In genomic region chr7:124591369-124591768, GRCm38 (mm10) we compare ENCODE assay signal across 27 mouse cellular contexts.
DNase-seq lines count a peak whose midpoint lies in the region; ATAC-seq and TF ChIP-seq lines count a peak whose summit lies in the region.
"Had no signal": no experiment of that assay in that cellular context is flagged by ENCODE, and none has a peak within 500 bp of the region (broad histone marks: within the 10 kb centered on the region; RNA-seq: fewer than 3 reads in every experiment).

No protein-coding gene starts in this region.

- DNase-seq in forebrain, embryonic 14.5 days (ENCODE audit: low spot score): peak; percentile 63
- peak; percentile 2 for DNase-seq in heart, adult 11 months
- DNase-seq in heart, adult 8-10 months (ENCODE audit: low spot score): no peak
- DNase-seq in midbrain, embryonic 14.5 days: peak; percentile 29
- no peak for DNase-seq in midbrain, embryonic 10.5 days (ENCODE audit: low spot score)
- peak; percentile 78 for DNase-seq in brain, embryonic 14.5 days (ENCODE audit: low read depth)
- DNase-seq: adrenal gland, postnatal 10 days; adrenal gland, postnatal 36 days; B cell, adult 2 months; cerebellum, adult 11 months; cerebellum, adult 2 months; cerebellum, adult 9-11 months; cerebellum, postnatal 25 days; gastrocnemius, postnatal 10 days; heart, adult 18-20 months; heart, postnatal 14 days; heart, postnatal 4 days; kidney, adult 2 months had no signal

- no peak overlapping the region for H3K27ac ChIP-seq in forebrain, embryonic 14.5 days (ENCODE audit: low read depth, low read length)
- no peak overlapping the region for H3K27ac ChIP-seq in forebrain, embryonic 12.5 days
- no peak overlapping the region for H3K27ac ChIP-seq in midbrain, embryonic 14.5 days (replicated peaks; ENCODE audit: low read depth, low read length)
- H3K27ac ChIP-seq in midbrain, embryonic 10.5 days (replicated peaks): no peak overlapping the region
- H3K27ac ChIP-seq: embryonic facial prominence, embryonic 12.5 days; embryonic facial prominence, embryonic 15.5 days; heart, embryonic 10.5 days; heart, embryonic 13.5 days; hindbrain, embryonic 12.5 days had no signal

- H3K9me3 ChIP-seq in forebrain, embryonic 14.5 days (replicated peaks; ENCODE audit: control insufficient read depth, low read length): no peaks in the 10 kb centered on the region
- H3K9me3 ChIP-seq in forebrain, embryonic 12.5 days: no peaks in the 10 kb centered on the region
- no peaks in the 10 kb centered on the region for H3K9me3 ChIP-seq in midbrain, embryonic 14.5 days (ENCODE audit: control insufficient read depth, low read length)
- H3K9me3 ChIP-seq in midbrain, embryonic 10.5 days (replicated peaks): no peaks in the 10 kb centered on the region
- H3K9me3 ChIP-seq: embryonic facial prominence, embryonic 12.5 days; embryonic facial prominence, embryonic 15.5 days; heart, embryonic 10.5 days; heart, embryonic 13.5 days; hindbrain, embryonic 12.5 days had no signal

- H3K4me2 ChIP-seq in forebrain, embryonic 14.5 days (ENCODE audit: low read length): no peak overlapping the region
- no peak overlapping the region for H3K4me2 ChIP-seq in forebrain, embryonic 12.5 days
- no peak overlapping the region for H3K4me2 ChIP-seq in midbrain, embryonic 14.5 days (ENCODE audit: low read length)
- H3K4me2 ChIP-seq: embryonic facial prominence, embryonic 12.5 days; embryonic facial prominence, embryonic 15.5 days; heart, embryonic 13.5 days; hindbrain, embryonic 12.5 days had no signal

- ATAC-seq in forebrain, embryonic 14.5 days: peak; percentile 54
- no peak for ATAC-seq in forebrain, embryonic 12.5 days (ENCODE audit: low FRiP score)
- ATAC-seq in midbrain, embryonic 14.5 days (ENCODE audit: low FRiP score, low TSS enrichment): no peak
- ATAC-seq: intestine, postnatal 0 days; Patski had no signal

- no peaks in the 10 kb centered on the region for H3K4me1 ChIP-seq in forebrain, embryonic 14.5 days (ENCODE audit: control insufficient read depth, insufficient read depth, low read length)
- no peaks in the 10 kb centered on the region; the same call in 1 of the 2 replicates for H3K4me1 ChIP-seq in forebrain, embryonic 12.5 days
- no peaks in the 10 kb centered on the region for H3K4me1 ChIP-seq in midbrain, embryonic 14.5 days (ENCODE audit: control insufficient read depth, insufficient read depth, low read length)
- H3K4me1 ChIP-seq in midbrain, embryonic 10.5 days: no peaks in the 10 kb centered on the region
- H3K4me1 ChIP-seq: embryonic facial prominence, embryonic 15.5 days; heart, embryonic 10.5 days; hindbrain, embryonic 12.5 days had no signal

- no peaks in the 10 kb centered on the region for H3K27me3 ChIP-seq in forebrain, embryonic 14.5 days (replicated peaks; ENCODE audit: control insufficient read depth, insufficient read depth, low read length)
- H3K27me3 ChIP-seq in forebrain, embryonic 12.5 days: no peaks in the 10 kb centered on the region
- no peaks in the 10 kb centered on the region for H3K27me3 ChIP-seq in midbrain, embryonic 14.5 days (ENCODE audit: control insufficient read depth, insufficient read depth, low read length)
- H3K27me3 ChIP-seq in midbrain, embryonic 10.5 days (ENCODE audit: low read depth, poor library complexity, severe bottlenecking): no peaks in the 10 kb centered on the region
- H3K27me3 ChIP-seq: embryonic facial prominence, embryonic 12.5 days; embryonic facial prominence, embryonic 15.5 days; heart, embryonic 13.5 days; hindbrain, embryonic 12.5 days; Patski had no signal

- no peak overlapping the region for H3K4me3 ChIP-seq in forebrain, embryonic 14.5 days (ENCODE audit: low read depth, low read length)
- no peak overlapping the region for H3K4me3 ChIP-seq in forebrain, embryonic 12.5 days (replicated peaks)
- H3K4me3 ChIP-seq in midbrain, embryonic 14.5 days (replicated peaks; ENCODE audit: low read depth, low read length): no peak overlapping the region
- no peak overlapping the region for H3K4me3 ChIP-seq in midbrain, embryonic 10.5 days
- H3K4me3 ChIP-seq: embryonic facial prominence, embryonic 12.5 days; embryonic facial prominence, embryonic 15.5 days; heart, embryonic 10.5 days; heart, embryonic 13.5 days; hindbrain, embryonic 12.5 days had no signal

- no peaks in the 10 kb centered on the region for H3K36me3 ChIP-seq in forebrain, embryonic 14.5 days (ENCODE audit: control insufficient read depth, insufficient read depth, low read length)
- no peaks in the 10 kb centered on the region for H3K36me3 ChIP-seq in forebrain, embryonic 12.5 days (replicated peaks)
- H3K36me3 ChIP-seq in midbrain, embryonic 14.5 days (ENCODE audit: control insufficient read depth, insufficient read depth, low read length): no peaks in the 10 kb centered on the region
- no peaks in the 10 kb centered on the region for H3K36me3 ChIP-seq in midbrain, embryonic 10.5 days
- H3K36me3 ChIP-seq: embryonic facial prominence, embryonic 12.5 days; embryonic facial prominence, embryonic 15.5 days; G1E; heart, embryonic 10.5 days; heart, embryonic 13.5 days; hindbrain, embryonic 12.5 days had no signal

- H3K9ac ChIP-seq in forebrain, embryonic 14.5 days (ENCODE audit: low read length): no peak overlapping the region
- no peak overlapping the region for H3K9ac ChIP-seq in forebrain, embryonic 12.5 days
- no peak overlapping the region for H3K9ac ChIP-seq in midbrain, embryonic 14.5 days (replicated peaks; ENCODE audit: low read length)
- H3K9ac ChIP-seq: embryonic facial prominence, embryonic 12.5 days; embryonic facial prominence, embryonic 15.5 days; heart, embryonic 13.5 days; hindbrain, embryonic 12.5 days had no signal

- TF ChIP-seq POLR2A in brain, embryonic 14.5 days (IDR thresholded peaks at IDR 0.05; ENCODE audit: borderline replicate concordance, extremely low read depth, insufficient read depth, insufficient read length, poor library complexity, severe bottlenecking): no peak

- TF ChIP-seq CTCF in brain, embryonic 14.5 days (IDR thresholded peaks at IDR 0.05; ENCODE audit: borderline replicate concordance, extremely low read depth, insufficient read depth, insufficient read length): no peak

Comparison
In these comparisons a context has a peak if more than half of its experiments do, and no peak if none do; other contexts are left out.
1. DNase-seq: peak in forebrain, embryonic 14.5 days (single experiment), heart, adult 11 months (single experiment), midbrain, embryonic 14.5 days (single experiment) and brain, embryonic 14.5 days (single experiment); none in heart, adult 8-10 months (single experiment) and midbrain, embryonic 10.5 days (single experiment).